Mouse (Mus musculus) megakaryocyte progenitor cell, adult 5-6 weeks (primary cell): ENCODE measurements at regions not wholly inside any gene's neighbourhood (a gene's known extent, or its start where the extent isn't known, plus 50 kb on each side); places are given as distances from the start of the nearest gene placed in this dataset.

Source experiments
- ATAC-seq: replicated peaks from 2 replicates; pipeline ENCODE4 v1.8.0; 2016; ENCODE audit warnings: mild to moderate bottlenecking, moderate TSS enrichment, inconsistent platforms; ENCODE audit not compliant: poor library complexity

DNA sequence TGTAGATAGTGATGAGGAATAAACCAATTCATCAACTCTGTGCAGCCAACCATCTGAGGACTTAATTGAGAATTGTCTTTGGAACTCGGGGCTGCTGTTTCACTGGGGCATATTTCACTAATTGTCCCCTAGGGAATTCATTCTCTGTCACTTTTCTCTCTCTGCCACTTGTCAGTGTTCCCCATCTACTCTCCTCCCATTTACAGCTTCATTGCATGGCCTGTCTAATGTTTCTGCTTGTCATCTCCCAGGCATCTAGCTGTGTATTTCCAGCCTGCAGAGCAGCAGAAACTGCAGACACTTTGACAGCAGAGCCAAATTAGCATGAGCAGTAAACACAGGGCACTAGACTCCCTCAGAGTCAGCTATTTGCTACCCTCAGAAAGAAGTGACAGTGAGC is 1105.2 kb downstream of the Ntrk3 start:
- no peak for ATAC-seq

DNA sequence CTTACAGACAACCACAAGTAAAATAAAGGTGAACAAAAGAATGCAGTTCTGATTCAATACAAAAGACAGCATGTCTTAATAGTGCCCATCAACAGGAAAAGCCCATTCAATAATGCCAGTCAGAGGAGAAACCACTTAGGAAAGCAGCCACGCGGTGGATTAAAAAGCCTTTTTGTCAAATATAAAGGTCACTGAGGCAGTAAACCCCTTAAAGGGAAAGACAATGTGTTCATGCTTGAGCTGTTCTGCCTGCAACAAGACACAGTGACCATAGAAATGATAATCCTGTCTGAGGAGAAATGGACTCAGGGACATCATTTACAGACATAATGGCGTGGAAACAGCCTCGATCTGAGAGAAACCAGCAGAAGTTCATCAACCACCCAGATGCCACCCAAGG is 1114.3 kb downstream of the Ntrk3 start:
- ATAC-seq: no peak

DNA sequence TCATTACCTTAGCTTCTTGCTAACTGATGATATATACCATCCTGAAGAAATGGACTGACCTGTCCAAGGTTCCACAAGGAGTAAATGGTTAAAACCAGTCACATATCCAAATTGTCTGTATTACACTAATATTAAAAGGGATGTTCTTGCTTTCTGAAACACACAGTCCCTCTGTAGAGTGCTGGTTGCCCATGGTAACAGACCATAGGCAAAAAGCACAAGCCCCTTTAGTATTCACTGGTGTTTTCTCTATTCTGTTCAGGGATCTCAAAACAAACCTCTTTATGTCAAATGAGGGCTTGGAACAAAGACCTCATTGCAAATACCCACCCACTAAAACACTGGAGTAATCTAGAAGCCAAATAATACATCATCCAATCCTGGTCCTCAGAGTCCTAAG is 1114.9 kb downstream of the Ntrk3 start:
- ATAC-seq: no peak

DNA sequence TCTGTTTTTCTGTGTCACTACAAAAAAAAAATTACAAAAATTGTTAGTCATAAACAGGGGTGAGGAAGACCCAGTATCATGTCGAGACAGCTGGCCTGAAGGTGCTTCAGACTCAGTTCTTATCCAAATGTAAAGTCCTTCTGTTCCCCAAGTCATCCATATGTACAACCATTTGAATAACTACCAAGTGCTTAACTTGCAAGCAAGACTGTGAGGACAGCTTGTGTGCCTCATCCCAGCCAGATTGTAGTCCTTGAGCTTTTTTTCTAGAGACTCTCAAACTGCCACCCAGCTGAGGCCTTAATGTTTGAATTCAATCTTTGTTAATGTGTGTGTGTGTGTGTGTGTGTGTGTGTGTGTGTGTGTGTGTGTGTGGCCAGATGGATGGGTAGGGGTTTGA is 1164.9 kb downstream of the Ntrk3 start:
- ATAC-seq: no peak

DNA sequence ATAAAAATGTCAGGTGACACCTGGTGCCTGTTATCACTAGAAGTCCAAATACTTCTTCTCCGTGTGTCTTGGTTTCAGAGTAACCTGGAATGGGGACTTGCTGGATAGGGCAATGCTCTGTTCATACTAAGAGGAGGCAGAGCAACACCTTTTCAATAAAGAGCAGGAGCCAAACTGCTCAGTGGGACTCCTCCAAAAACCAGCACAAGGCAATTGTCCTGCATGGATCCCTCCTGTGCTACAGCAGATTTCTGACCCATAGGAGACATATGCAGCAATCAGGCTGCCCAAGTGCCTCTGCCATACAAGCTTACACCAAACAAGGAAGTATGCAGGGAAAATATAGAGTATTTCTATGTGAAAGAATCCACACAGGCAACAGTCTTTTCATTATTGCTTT is 1178.7 kb downstream of the Ntrk3 start:
- no peak for ATAC-seq

DNA sequence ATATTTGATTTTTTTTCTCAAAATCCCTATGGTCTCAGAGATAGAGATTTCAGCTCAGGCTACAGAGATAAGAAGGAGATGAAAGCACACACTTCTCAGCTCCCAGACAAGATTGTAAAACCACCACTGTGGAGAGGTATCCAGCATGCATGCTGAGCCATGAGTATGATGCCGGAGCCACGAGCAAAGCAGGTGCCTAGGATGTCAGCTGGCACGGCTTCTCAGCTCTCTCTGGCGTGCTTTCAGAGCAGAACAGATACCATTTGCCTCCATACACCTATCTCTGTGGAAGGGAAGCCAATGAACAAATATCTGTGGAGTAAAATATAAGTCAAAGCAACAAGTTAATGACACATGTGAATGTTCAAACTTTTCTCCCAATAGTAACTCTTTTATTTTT is 1179.3 kb downstream of the Ntrk3 start:
- ATAC-seq: no peak

DNA sequence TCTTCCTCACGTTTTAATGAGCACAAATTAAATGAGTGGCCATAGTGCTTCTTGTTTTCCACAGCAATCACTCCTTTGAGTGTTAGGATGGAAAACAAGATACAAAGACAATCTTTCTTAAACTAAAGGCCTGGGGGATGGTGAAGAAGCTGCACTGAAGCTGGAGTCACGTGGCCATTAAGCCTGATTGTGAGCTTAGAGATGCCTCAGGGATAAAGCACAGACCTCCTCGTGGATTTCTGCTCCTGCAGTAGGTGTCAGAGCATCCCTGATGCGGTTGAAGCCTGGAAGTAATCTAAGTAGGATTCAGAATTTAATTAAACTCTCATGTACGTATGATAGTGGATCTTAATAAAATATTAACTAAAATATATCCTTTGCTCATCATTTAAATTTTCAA is 1200.9 kb downstream of the Ntrk3 start:
- ATAC-seq: no peak

DNA sequence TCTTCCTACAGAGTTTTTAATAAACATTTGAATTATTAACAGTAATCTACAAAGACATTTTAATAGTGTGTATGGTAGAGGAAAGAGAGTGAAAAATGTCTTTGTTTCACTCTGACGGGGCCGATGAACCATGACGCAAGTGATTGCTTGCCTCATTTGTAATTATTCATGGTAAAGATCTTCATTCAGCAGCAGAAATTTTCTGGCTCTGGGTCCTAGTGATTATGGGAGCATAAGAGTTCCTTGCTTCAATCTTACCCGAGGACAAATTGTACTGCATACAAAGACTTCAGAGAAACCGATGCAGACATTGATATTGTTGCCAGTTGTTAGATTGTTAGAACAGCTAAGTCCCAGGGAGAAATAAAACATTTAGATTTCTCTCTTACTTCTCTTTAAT is 1209.9 kb downstream of the Ntrk3 start:
- no peak for ATAC-seq

DNA sequence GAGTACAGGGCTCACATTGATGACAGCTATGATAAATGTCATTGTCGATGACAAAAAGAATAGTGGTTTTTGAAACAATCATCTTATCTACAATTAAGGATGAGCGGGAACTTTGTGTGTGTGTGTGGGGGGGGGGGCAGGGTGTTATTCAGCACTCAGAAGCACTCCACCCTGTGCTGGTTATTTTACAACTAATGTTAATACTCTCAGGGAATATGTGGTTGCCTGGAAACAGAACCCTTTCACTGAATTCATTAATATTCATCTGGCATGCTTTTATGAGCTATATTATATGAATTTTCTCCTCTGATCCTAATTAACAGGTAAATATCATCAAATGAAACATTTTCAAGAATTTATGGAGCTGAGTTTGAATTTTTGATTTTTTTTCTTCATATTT is 1228.2 kb downstream of the Ntrk3 start:
- ATAC-seq: no peak

DNA sequence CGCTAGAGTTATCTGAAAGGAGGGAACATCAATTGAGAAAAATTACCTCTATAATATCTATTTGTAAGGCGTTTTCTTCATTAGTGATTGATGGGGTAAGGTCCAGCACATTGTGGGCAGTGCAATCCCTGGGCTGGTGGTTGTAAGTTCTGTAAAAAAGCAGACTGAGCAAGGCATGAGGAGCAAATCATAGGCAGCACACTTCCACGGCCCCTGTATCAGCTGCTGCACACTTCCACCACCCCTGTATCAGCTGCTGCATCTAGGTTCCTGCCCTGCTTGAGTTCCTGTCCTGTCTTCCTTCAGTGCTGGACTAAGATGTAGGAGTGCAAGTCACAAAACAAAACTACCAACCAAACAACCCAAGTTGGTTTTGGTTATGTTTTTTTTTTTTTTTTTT is 1230.2 kb downstream of the Ntrk3 start:
- no peak for ATAC-seq

DNA sequence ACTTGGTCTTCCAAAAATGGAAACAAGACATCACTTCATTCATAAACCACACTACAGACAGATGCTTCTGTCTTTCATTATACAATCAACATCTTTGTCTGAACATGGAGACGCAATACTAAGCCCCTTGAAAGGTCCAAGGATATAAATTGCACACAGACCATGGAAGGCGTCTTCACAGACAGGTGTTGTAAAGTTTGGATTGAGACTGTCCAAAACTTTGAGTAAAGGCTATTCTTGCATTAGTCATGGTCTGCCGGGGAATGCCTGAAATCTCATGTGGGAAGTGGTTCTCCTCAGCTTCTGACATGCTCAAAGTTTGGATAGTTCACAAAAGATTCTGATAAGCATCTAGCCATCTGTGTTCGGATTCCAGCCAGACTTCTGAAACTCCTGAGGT is 1235.2 kb downstream of the Ntrk3 start:
- ATAC-seq: no peak

DNA sequence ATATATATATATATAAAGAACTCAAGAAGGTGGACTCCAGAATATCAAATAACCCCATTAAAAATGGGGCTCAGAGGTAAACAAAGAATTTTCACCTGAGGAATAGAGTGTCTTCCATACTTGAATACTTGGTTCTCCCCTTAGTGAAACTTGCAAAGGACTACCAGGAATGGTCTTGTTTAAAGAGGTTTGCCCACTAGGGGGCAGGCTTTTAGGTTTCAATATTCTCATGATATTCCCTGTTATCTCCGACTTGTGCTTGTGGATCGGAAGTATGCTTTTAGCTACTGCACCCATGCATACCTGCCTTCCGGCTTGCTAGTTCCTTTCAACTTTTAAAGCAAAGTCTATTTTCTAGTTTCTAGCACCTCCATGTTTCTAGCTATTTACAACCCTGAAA is 1242.7 kb downstream of the Ntrk3 start:
- ATAC-seq: no peak

DNA sequence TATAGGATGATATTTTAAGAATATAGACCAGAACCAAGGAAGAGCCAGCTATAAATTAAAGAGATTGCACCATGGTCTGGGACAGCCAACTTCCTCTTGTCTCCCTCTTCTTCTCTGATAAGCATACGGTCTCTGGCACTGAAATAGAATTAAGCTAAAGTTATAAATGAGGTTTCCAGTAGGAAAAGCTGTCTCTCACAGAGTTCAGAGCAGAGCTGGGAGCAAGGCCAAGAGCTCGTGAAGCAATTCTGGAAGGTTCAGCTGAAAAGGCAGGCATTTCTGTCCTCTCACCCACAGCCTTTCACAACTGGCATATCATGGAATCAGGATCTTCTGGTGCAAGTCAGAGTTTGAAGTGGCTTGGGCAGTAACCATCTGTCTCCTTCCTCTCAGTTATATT is 1247.8 kb downstream of the Agbl1 start:
- ATAC-seq: no peak

DNA sequence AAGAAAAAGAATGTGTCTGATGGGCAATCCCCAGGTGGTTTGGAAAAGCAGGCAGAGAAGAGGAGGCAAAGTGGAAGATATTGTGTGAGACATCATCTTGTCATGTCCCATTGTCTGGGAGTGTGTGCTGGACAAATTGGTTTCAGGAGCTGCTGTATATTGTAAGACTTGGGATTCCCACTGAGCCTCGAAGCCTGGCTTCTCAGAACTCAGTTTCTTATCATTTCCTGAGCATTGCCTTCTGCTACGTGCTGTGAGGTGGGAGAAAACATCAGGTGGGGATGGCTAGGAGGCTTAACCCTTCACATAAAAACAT is 1216.3 kb downstream of the Agbl1 start:
- ATAC-seq: no peak

DNA sequence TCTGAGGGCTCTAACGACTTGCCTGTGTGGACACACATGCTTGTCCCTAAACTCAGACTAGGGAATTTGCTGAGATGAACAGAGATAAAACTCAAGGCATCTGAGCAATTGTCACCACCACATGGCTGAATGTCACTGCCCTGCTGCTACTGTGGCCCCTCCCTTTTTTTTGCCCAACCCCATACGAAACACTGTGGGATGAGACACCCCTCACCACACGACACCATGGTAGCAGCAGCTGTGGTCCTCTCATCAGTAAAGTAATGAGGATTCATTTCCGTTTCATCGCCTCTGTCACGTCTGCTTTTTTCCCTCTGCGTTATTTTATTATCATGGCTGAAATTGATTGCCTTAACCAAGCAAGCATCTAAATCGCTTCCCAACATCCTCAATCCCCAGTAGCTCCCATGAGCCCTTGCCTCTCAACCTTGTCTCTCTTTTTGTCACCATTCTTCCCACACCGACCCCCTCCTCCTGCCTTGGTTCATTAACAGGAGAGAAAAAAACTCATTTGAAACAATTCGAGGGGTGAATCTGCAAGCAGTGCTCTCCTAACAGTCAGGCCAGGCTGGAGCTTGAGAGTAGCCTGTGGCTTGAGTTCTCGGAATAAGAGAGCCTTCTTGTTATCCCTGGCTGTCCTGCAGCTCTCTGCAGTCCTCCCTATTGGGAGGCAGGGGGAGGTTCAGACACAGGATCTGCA is 1215.8 kb downstream of the Agbl1 start:
- ATAC-seq: no peak

DNA sequence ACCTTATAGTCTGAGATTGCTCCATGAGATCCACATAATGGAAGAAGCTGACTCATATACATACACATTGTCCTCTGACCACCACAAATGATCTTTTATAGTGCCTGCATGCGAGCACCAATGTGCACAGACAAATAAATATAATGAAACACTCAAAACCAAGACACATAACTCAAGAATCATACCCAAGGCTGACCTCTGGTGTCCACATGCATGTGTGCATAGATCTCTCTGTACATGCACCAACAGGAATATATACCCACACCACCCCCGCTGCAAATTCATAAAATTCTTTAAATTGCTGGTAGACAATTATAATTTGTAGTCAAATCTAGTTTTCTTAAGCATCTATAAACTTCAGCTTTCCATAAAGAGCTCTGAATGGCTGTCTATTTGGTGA is 1211.9 kb downstream of the Agbl1 start:
- ATAC-seq: peak; percentile 75

DNA sequence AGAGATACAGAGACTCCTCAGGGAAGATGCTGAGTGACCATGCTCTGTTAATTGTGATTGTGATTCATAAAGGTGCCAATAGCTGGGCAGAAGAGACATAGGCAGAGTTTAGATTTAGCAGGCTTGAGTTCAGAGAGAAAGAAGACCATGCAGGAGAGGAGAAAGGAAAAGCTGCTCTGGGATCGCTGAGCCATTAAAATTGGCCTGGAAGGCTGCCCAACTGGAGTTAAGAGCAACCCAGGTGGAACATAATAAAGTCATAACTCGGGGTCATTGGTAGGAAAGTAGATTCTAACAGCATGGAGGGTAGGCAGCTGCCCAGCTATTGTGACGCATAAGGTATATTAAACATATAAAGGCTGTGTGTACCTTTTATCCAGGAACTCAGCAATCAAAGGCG is 1183.9 kb downstream of the Agbl1 start:
- no peak for ATAC-seq
